ENCODE assay signal across 17 mouse cellular contexts in genomic region chr12:98284477-98284876, GRCm38 (mm10). TPM values are rescaled to one million over a fixed set of nuclear protein-coding genes. Genes with fewer than 3 reads are reported as not detected.
"Had no signal": no experiment of that assay in that cellular context is flagged by ENCODE, and none has a peak within 500 bp of the region (broad histone marks: within the 10 kb centered on the region; RNA-seq: fewer than 3 reads in every experiment).

No protein-coding gene starts in this region.

- DNase-seq: lung, embryonic 14.5 days; lung, postnatal 10 days; lung, postnatal 4 days; midbrain, embryonic 14.5 days; retina, postnatal 1 day; right cerebral cortex, adult 18-20 months; right cerebral cortex, postnatal 25 days; right cerebral cortex, postnatal 4 days; spleen, adult 18-20 months; thymus, adult 18-20 months; thymus, postnatal 14 days; thymus, postnatal 36 days had no signal

- H3K36me3 ChIP-seq: midbrain, embryonic 10.5 days; midbrain, embryonic 12.5 days; neural tube, embryonic 13.5 days; neural tube, embryonic 15.5 days had no signal

- H3K4me3 ChIP-seq: midbrain, embryonic 10.5 days; midbrain, embryonic 12.5 days; myocyte; neural tube, embryonic 13.5 days; neural tube, embryonic 15.5 days had no signal

- H3K27ac ChIP-seq: midbrain, embryonic 10.5 days; midbrain, embryonic 12.5 days; neural tube, embryonic 13.5 days; neural tube, embryonic 15.5 days had no signal

- H3K4me1 ChIP-seq: midbrain, embryonic 10.5 days; midbrain, embryonic 12.5 days; neural tube, embryonic 13.5 days; neural tube, embryonic 15.5 days had no signal

- H3K4me2 ChIP-seq: lung, embryonic 14.5 days; midbrain, embryonic 12.5 days; neural tube, embryonic 13.5 days; neural tube, embryonic 15.5 days had no signal

- H3K9ac ChIP-seq: lung, embryonic 14.5 days; midbrain, embryonic 12.5 days; neural tube, embryonic 13.5 days; neural tube, embryonic 15.5 days had no signal

- H3K27me3 ChIP-seq: midbrain, embryonic 12.5 days; neural tube, embryonic 13.5 days; neural tube, embryonic 15.5 days had no signal

- H3K9me3 ChIP-seq: midbrain, embryonic 10.5 days; midbrain, embryonic 12.5 days; neural tube, embryonic 13.5 days; neural tube, embryonic 15.5 days had no signal

RNA-seq across cellular contexts. Expression of gene Gpr65, which starts 16.0 kb away (rescaled TPM):
- polyA plus RNA-seq: myocyte had no signal
